Mouse (Mus musculus): Measurements from ENCODE around the gene Slc16a12.
"Not testable (repeated sequence)": the region's sequence is repeated elsewhere in the genome, so short reads cannot be mapped to it uniquely, and the experiment has no call there.

The Slc16a12 gene

GRCm38 (mm10) chr19:34666127-34666526 is 81.0 kb downstream of the Slc16a12 start:
- DNase-seq (ENCODE audit: low read depth, low spot score) = peak; percentile 56

- DNase-seq (ENCODE audit: low read depth, low spot score) = no peak
Observed at GRCm38 (mm10) chr19:34662740-34663139, 84.3 kb downstream of the Slc16a12 start.

- peak; percentile 27 for DNase-seq (ENCODE audit: low read depth, low spot score)
Observed at GRCm38 (mm10) chr19:34662067-34662507, 85.0 kb downstream of the Slc16a12 start.

- DNase-seq (ENCODE audit: low read depth, low spot score) = peak; percentile 5
Observed at GRCm38 (mm10) chr19:34656511-34657298, 90.4 kb downstream of the Slc16a12 start.

GRCm38 (mm10) chr19:34655227-34655805 is 91.8 kb downstream of the Slc16a12 start:
- no peak for DNase-seq (ENCODE audit: low read depth, low spot score)

GRCm38 (mm10) chr19:34650997-34651396 is 96.1 kb downstream of the Slc16a12 start:
- no peak for DNase-seq (ENCODE audit: low read depth, low spot score)

GRCm38 (mm10) chr19:34650276-34650675 is 96.8 kb downstream of the Slc16a12 start:
- no peak for DNase-seq (ENCODE audit: low read depth, low spot score)

GRCm38 (mm10) chr19:34647630-34648029 is 99.5 kb downstream of the Slc16a12 start:
- not testable (repeated sequence) for DNase-seq (ENCODE audit: low read depth, low spot score)

- DNase-seq (ENCODE audit: low read depth, low spot score) = no peak
Observed at GRCm38 (mm10) chr19:34642616-34643015, 104.5 kb downstream of the Slc16a12 start.

- no peak for DNase-seq (ENCODE audit: low read depth, low spot score)
Observed at GRCm38 (mm10) chr19:34640623-34641022, 106.5 kb downstream of the Slc16a12 start, which contains the start of the genes Ifit1bl2 and Ifit1. Ifit1bl2 (minus strand) TSS chr19:34640743. Ifit1 (plus strand) TSS chr19:34640871.

GRCm38 (mm10) chr19:34636933-34637557 is 110.0 kb downstream of the Slc16a12 start:
- peak; percentile 44 for DNase-seq (ENCODE audit: low read depth, low spot score)

- DNase-seq (ENCODE audit: low read depth, low spot score) = no peak
Observed at GRCm38 (mm10) chr19:34633484-34633883, 113.6 kb downstream of the Slc16a12 start.

- DNase-seq (ENCODE audit: low read depth, low spot score) = no peak
Observed at GRCm38 (mm10) chr19:34631487-34631886, 115.6 kb downstream of the Slc16a12 start.

- DNase-seq (ENCODE audit: low read depth, low spot score) = no peak
Observed at GRCm38 (mm10) chr19:34627496-34627895, 119.6 kb downstream of the Slc16a12 start.

- no peak for DNase-seq (ENCODE audit: low read depth, low spot score)
Observed at GRCm38 (mm10) chr19:34624663-34625062, 122.4 kb downstream of the Slc16a12 start.

GRCm38 (mm10) chr19:34623781-34624180 is 123.3 kb downstream of the Slc16a12 start:
- no peak for DNase-seq (ENCODE audit: low read depth, low spot score)

GRCm38 (mm10) chr19:34620871-34621270 is 126.2 kb downstream of the Slc16a12 start:
- no peak for DNase-seq (ENCODE audit: low read depth, low spot score)

All from embryo, embryonic 11.5 days (tissue).